Mouse (Mus musculus): ENCODE results near the gene 2310022B05Rik. TPM values are rescaled to one million over a fixed set of nuclear protein-coding genes. Genes with fewer than 3 reads are reported as not detected.
A peak's percentile ranks its signal among the peaks of the same experiment; 100 is the strongest.

Gene 2310022B05Rik
- total RNA-seq (2021) = 100 to 1,000 TPM in 1 of 2 experiments, 10 to 100 TPM in 1; 85.6 to 103 TPM
- long read RNA-seq, experiment 1, transcript 2310022B05Rik-201 (4 exons, 3,307 nt) = major isoform, 299 of 325 reads
- long read RNA-seq, experiment 1, partial matches to known transcripts = 11 of 325 reads
- long read RNA-seq, experiment 1, other reads (novel, unspliced or antisense) = 15 of 325 reads
- long read RNA-seq, experiment 2, transcript 2310022B05Rik-201 (4 exons, 3,307 nt) = major isoform, 287 of 306 reads
- long read RNA-seq, experiment 2, partial matches to known transcripts = 7 of 306 reads
- long read RNA-seq, experiment 2, other reads (novel, unspliced or antisense) = 12 of 306 reads

GRCm38 (mm10) chr8:124663112-124663873 lies at the start of gene 2310022B05Rik:
Gene 2310022B05Rik, minus strand, starts transcription at chr8:124663369.
- intact Hi-C loops (cut with DNase I) = loop anchor here (2.0 kb wide), 1 partner anchor 30 kb away; no protein-coding TSS in a partner anchor
- peak; percentile 91 to 93 for DNase-seq

DNA sequence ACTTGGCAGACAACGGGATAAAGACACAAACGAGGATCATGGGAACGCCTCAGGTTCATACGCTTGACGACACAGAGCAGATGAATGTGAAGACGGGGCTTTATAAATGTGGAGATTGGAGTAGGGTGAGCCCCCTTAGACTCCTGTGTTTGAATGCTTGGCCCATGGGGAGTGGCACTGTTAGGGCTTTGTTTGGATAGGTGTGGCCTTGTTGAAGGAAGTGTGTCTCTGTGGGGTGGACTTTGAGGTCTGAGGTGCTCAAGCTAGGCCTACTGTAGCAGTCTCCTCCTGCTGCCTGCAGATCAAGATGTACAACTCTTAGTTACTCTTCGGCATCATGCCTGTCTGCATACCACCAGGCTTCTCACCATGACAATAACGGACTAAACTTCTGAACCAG lies 42.7 kb upstream of the 2310022B05Rik start:
- no peak for DNase-seq
- intact Hi-C loops (cut with DNase I) = no loop called here

DNA sequence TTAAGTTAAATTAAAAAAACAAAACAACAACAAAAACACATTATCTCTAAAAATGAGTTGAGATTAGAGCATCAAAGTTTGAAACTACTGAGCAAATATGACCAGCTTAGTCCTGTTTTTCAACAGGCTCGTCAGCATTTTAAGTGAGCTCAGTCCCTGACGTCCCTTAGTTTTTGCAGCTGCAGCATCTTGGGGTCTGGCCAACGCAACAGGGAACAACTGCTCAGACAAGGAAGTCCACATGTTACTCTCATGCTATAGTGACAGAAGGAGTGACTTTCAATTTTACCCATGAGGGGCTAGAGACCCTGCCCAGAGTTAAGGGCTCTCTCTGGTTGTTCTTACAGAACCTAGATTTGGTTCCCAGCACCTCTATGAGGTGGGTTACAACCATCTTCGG lies 41.2 kb upstream of the 2310022B05Rik start:
- DNase-seq = peak; percentile 15 to 19
- intact Hi-C loops (cut with DNase I) = no loop called here

DNA sequence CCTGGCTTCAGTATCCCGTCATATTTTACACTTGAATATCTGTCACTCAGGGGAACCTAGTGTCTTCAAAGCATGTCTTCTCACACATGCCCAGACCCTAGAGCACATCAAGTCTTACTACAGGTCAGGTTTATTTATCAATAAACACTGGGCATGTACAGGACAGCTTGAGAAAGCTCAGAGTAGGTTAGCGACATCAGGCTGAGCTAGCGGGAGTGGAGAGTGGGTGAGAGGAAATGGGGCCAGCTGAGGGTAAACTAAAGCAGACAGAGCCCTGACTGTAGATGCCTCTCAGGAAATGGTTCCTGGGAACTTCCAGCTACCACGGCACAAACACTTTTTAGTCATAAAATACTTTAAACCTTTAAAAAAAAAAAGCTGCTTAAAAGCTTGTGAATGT lies 40.4 kb upstream of the 2310022B05Rik start:
- intact Hi-C loops (cut with DNase I) = no loop called here
- no peak for DNase-seq

DNA sequence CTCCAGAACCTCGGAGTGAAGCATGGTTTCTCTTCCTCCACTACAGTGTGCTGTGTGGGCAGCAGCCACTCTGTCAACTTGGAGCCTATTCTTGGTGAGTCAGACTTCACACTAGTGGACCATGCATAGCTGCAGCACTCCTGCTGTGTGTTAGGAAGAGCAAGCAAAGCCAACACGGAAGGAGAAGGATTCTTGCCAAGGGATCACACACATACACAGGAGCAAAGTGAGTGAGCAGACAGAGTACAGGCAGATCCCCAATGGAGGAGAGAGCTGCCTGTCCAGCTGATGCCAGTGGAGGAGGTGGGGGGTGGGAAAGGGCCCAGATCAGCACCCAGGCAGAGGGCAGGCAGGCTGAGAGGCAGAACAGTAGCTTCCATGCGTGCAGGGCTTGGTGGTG lies 39.0 kb upstream of the 2310022B05Rik start:
- no peak for DNase-seq
- intact Hi-C loops (cut with DNase I) = no loop called here

DNA sequence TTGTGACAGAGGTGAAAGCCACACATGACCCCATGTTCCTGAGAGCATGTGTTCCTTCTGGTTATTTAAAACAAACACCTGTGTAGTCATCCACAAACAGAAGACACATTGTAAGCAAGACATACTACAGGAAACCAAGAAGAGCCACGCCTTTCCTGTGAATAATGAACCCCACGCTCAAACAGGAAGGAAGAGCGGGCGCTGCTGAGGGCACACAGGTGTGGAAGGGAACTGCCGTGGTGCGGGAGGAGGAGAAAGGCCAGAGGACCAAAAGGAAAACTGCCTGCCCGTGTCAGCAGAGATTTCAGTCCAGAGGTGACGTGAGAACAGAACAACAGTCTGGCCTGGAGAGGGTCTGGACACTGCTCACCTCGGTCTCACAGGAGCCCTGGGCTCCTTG lies 37.9 kb upstream of the 2310022B05Rik start:
- intact Hi-C loops (cut with DNase I) = no loop called here
- DNase-seq = no peak

DNA sequence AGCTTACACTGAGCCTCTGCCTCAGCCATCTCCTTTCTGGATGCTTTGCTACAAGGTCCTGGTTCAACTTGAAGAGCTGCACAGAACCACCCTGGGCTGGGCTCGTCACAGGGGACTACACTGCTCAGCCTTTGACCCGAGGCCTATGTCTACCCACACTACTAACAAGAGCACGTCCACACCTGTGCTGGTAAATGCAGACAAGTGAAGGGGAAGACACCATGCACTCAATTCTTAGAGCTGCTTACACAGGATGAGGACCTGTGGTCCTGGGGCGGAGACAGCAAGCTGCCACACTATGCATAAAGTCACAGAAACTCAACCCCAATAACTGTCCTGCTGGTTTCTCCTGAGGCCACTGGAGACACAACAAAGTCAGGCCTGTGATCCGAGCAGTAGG lies 37.1 kb upstream of the 2310022B05Rik start:
- no peak for DNase-seq

GRCm38 (mm10) chr8:124695424-124696100 lies 32.4 kb upstream of the 2310022B05Rik start:
- DNase-seq = no peak
- intact Hi-C loops (cut with DNase I) = no loop called here

More for the DNA sequence above, 37.1 kb upstream of the 2310022B05Rik start:
- intact Hi-C loops (cut with DNase I) = no loop called here

GRCm38 (mm10) chr8:124691706-124692105 lies 28.5 kb upstream of the 2310022B05Rik start:
- intact Hi-C loops (cut with DNase I) = no loop called here

DNA sequence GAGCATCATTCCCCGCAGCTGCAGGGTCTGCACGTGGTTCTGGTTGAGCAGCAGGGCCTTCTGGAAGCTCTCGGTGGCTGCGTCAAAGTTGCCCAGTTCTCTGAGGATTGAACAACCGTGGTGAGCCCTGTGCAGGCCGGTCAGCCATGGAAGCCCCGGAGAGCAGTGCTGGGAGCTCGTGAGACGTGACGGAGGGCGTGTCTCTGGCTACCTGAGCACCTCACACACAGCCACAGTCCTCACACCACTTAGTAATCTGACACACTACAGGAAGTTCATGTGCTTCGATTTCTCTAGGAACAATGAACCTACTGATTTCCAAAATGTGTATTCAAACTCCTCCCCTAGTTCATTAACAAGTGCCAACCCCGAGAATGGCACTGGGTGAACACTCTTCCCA lies 25.7 kb upstream of the 2310022B05Rik start:
- no peak for DNase-seq
- intact Hi-C loops (cut with DNase I) = no loop called here

More at GRCm38 (mm10) chr8:124691706-124692105, 28.5 kb upstream of the 2310022B05Rik start:
- DNase-seq = no peak

GRCm38 (mm10) chr8:124682218-124682617 lies 19.0 kb upstream of the 2310022B05Rik start:
- DNase-seq = no peak
- intact Hi-C loops (cut with DNase I) = no loop called here

GRCm38 (mm10) chr8:124681792-124682157 lies 18.6 kb upstream of the 2310022B05Rik start:
- DNase-seq = no peak
- intact Hi-C loops (cut with DNase I) = no loop called here

DNA sequence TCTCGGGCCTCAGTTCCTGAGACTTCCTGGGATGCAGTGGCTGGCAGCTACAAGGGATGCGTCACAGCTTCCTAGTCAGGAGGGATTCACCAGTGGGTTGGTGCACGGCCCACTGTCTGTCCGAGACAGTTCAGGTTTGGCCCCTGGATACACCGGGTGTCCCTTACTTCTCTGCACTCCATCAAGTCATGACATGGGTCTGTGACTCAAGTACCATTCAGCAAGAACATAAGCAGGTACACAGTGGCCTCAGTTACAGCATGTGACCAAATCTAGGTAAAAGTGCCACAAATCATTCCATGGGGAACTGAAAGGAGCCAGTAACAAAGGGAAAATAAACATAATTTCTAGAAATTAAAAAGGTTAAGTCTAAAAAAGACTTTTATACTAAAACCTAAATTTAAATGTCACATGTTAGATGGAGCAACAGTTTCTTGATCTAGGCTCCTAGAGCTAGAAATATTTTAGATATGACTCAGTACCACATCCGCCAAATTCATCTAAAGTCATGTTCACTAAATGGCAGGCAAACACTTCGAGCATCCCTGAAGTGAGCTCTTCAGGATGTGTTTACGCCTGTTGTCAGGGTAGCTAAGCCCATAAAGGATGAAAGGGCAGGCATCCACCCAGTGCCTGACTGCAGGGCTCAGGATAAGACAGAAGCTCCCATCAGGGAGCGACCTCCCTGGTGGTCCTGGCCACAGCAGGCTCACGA lies 18.1 kb upstream of the 2310022B05Rik start:
- intact Hi-C loops (cut with DNase I) = no loop called here

DNA sequence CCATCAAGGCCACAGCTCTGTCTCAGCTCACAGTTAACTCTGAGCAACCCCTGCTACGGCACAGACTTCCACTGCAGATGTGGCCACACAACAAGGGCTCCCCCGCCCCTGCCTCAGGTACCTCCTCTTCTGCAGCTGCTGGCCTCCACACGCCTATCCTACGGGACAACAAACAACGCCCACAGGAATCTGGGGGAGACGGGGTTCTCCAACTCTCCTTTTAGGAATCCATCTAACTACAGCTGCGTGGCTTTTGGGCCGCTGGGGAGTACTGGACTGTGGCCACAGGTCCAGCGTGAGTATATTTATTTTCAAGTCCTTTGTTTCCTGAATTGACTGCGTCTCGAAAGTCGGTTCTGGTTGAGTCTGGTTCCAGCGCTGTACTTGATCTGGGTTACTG lies 15.1 kb upstream of the 2310022B05Rik start:
- intact Hi-C loops (cut with DNase I) = no loop called here
- DNase-seq = no peak

More for the DNA sequence above, 18.1 kb upstream of the 2310022B05Rik start:
- DNase-seq = no peak

GRCm38 (mm10) chr8:124677486-124677885 lies 14.3 kb upstream of the 2310022B05Rik start:
- intact Hi-C loops (cut with DNase I) = loop anchor here (1.0 kb wide), 1 partner anchor 60 kb away; no protein-coding TSS in a partner anchor
- peak; percentile 80 to 88 for DNase-seq

GRCm38 (mm10) chr8:124677078-124677477 lies 13.9 kb upstream of the 2310022B05Rik start:
- DNase-seq = no peak
- intact Hi-C loops (cut with DNase I) = loop anchor here (1.0 kb wide), 1 partner anchor 60 kb away; no protein-coding TSS in a partner anchor

GRCm38 (mm10) chr8:124676661-124677060 lies 13.5 kb upstream of the 2310022B05Rik start:
- intact Hi-C loops (cut with DNase I) = loop anchor here (1.0 kb wide), 1 partner anchor 59 kb away; no protein-coding TSS in a partner anchor

GRCm38 (mm10) chr8:124672345-124672744 lies 9.2 kb upstream of the 2310022B05Rik start:
- DNase-seq = no peak
- intact Hi-C loops (cut with DNase I) = no loop called here

More at GRCm38 (mm10) chr8:124676661-124677060, 13.5 kb upstream of the 2310022B05Rik start:
- DNase-seq = no peak

DNA sequence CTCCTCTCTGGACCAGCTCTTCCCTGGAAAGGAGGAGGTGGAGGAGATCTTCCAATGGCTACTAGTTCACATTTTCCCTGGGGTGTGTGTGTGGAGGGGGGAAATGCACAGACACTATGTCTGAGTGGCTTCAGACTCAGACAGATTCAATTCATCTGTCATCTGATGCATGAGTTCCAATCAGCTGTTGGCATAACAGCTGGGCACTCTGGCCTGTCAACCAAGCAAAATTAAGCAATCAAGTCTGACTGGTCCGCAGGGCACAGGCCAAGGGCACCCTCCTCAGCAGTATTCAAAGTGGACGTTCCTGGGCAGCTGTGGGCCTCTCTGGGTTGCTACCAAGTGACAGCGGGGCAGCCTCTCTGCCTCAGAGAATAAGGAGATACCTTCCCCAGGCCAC lies 5.6 kb upstream of the 2310022B05Rik start:
- intact Hi-C loops (cut with DNase I) = no loop called here
- DNase-seq = no peak

DNA sequence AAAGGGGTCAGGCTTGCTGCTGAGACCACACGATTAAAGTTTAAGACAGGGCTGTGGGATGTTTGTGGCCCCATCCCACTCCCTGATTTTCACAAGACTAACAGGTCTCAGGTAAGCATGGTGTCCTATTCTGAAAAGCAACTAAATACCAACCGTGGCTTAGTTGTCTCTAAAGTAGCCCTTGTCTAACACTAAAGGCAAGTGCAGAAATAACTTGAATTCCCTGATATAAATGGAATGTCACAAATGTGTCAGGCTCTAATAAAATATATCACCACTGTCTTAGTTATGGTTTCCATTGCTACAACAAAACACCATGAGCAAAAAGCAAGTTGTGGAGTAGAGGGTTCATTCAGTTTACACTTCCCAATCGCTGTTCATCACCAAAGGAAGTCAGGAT lies 1.2 kb upstream of the 2310022B05Rik start:
- no peak for DNase-seq
- intact Hi-C loops (cut with DNase I) = no loop called here

Measured in heart, postnatal 14 days (tissue).